Mouse (Mus musculus) stomach, adult 2 months (tissue): Measurements from ENCODE around the gene Yrdc. TPM values are rescaled to one million over a fixed set of nuclear protein-coding genes. Genes with fewer than 3 reads are reported as not detected.

Experiments used
- polyA plus RNA-seq: library from polyadenylated mRNA; depleted of rRNA; stranded (reverse); fragments of >200 nt; gene quantifications from 2 replicates; pipeline ENCODE4 v1.2.3, GENCODE M21; 2012; rRNA removed

Gene Yrdc
- 16.7 and 25.2 TPM in 2 replicates for polyA plus RNA-seq

DNA sequence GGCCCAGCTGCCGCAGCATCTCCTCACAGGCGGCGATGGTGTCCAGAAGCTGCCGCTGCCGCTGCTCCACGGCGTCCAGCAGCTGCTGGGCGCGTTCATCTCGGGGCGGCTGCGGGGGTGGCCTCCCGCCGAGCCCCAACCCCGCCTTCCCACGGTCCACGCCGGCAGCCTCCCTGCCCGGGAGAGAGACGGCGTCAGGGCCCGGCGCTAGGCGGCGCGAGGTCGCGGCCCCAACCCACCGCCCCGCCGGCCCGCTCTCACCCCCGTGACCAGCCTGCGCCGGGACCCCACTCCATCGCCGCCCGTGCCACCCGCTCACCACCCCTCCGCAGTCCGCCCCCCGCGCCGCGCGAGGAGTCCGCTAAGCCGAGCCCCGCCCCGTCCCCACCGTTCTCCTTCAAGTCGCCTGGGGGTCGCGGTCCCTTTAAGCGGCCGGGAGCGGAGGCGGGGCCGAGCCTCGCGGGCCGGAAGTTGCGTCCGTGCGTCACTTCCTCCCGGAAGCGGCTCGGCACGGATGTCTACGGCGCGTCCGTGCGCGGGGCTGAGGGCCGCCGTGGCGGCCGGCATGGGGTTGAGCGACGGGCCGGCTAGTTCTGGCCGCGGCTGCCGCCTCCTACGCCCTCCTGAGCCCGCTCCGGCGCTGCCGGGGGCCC, at the start of gene Yrdc:
TSS of gene Yrdc (plus strand) at position 419 of the 653 bp plus-strand sequence.

GRCm38 (mm10) chr4:124801552-124802308, 48.7 kb upstream of the Yrdc start, which contains the start of gene Mtf1:
Gene Mtf1 (plus strand): TSS chr4:124802104.

GRCm38 (mm10) chr4:124850933-124851658, 617 bp downstream of the Yrdc start, which contains the start of gene 1110065P20Rik:
Gene 1110065P20Rik (minus strand): TSS chr4:124851196.

DNA sequence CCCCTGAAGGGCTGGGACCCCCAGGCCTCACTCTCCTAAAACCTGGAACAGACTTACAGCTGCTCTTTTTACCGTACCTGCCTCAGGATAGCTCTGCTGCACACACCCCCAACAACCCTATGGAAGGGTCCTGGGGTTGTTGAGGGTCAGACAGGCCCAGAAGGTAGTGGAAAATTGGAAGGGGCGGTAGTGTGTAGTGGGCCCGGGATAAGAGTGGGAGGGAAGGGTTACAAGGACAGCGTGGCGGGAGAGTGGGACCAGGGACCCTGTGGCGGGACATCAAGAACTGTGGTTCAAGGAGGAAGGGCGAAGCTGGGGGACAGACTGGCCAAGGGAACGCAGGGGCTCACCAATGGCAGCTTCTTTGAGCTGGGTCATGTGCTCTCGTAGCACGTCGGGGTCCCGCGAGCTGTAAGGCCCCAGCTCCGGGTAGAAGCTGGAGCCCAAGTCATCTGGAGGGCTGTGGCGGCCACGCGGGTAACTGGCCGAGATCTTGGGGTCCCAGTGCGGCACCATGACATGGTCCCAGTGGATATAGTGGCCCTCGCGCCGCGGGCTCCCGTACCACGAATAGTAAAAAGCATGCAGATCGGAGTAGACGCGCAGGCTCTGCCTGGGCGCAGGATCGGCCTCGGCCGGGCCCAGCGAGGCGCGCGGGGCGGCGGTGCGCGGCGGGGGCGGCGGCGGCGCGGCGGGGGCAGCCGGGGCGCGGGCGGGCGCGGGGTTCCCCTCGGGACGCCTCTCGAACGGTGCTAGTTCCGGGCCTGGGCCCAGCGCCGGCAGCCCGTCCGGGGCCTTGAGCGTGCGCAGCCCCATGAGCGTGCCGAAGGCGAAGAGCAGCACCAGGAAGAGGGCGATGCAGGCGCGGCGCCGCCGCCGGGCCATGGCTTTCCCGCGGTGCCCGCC, 11.1 kb downstream of the Yrdc start, which contains the start of gene Maneal:
TSS of gene Maneal (minus strand) at position 889 of the 906 bp plus-strand sequence.

DNA sequence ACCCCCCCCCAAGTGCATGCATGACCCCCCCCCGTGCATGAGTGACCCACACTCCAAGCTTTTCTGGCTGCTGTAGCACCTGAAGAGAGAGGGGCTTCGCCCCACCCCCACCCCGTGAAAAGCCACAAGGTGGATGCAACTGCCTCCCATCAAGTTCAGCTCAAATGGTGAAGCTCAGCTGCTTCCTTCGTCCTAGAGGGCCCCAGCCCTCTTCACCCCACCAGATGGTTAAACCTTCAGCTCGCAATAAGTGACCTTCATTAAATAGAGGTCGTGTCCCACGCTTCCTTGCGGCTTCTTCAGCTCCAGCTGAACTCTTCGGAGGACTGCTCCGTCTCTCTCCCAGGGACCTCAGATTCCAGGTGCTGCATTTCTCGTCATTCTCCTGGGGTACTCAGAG, 30.1 kb downstream of the Yrdc start, which contains the start of gene Epha10:
TSS of gene Epha10 (plus strand) at position 301 of the 400 bp plus-strand sequence.

Other genes starting within 250 kb of the Yrdc start
- gene 3100002H09Rik, start 239.9 kb upstream of the Yrdc start, polyA plus RNA-seq = not detected in 2 replicates
- gene Pou3f1, start 193.9 kb upstream of the Yrdc start, polyA plus RNA-seq = 0.76 and 1.7 TPM in 2 replicates
- 0.92 and 1.8 TPM in 2 replicates for gene Utp11, start 157.1 kb upstream of the Yrdc start, polyA plus RNA-seq
- 28.0 and 43.1 TPM in 2 replicates for gene Fhl3, start 150.0 kb upstream of the Yrdc start, polyA plus RNA-seq
- 2.1 and 2.4 TPM in 2 replicates for gene Sf3a3, start 135.9 kb upstream of the Yrdc start, polyA plus RNA-seq
- gene Inpp5b, start 108.8 kb upstream of the Yrdc start, polyA plus RNA-seq = 12.7 and 14.2 TPM in 2 replicates
- gene Mtf1, start 48.6 kb upstream of the Yrdc start, polyA plus RNA-seq = 2.1 TPM in 2 replicates
- 20.4 and 33.6 TPM in 2 replicates for gene 1110065P20Rik, start 517 bp downstream of the Yrdc start, polyA plus RNA-seq
- 0.37 and 0.65 TPM in 2 replicates for gene Maneal, start 11.5 kb downstream of the Yrdc start, polyA plus RNA-seq
- gene Epha10, start 30.2 kb downstream of the Yrdc start, polyA plus RNA-seq = not detected in 2 replicates
- 5.5 and 9.2 TPM in 2 replicates for gene 9930104L06Rik, start 86.4 kb downstream of the Yrdc start, polyA plus RNA-seq
- gene Cdca8, start 88.6 kb downstream of the Yrdc start, polyA plus RNA-seq = 8.1 and 8.8 TPM in 2 replicates
- gene Rspo1, start 135.8 kb downstream of the Yrdc start, polyA plus RNA-seq = 3.5 and 4.6 TPM in 2 replicates
- gene Gnl2, start 165.9 kb downstream of the Yrdc start, polyA plus RNA-seq = 2.2 and 3.5 TPM in 2 replicates
- not detected in 2 replicates for gene Dnali1, start 215.0 kb downstream of the Yrdc start, polyA plus RNA-seq
- gene Snip1, start 216.0 kb downstream of the Yrdc start, polyA plus RNA-seq = 2.3 and 2.8 TPM in 2 replicates
- gene Meaf6, start 234.5 kb downstream of the Yrdc start, polyA plus RNA-seq = 2.5 and 2.8 TPM in 2 replicates